In genomic region chr1:175691686-175692245, GRCm38 (mm10) we compare ENCODE assay signal across 8 mouse cellular contexts. TPM values are rescaled to one million over a fixed set of nuclear protein-coding genes. Genes with fewer than 3 reads are reported as not detected.
DNase-seq lines count a peak whose midpoint lies in the region; ATAC-seq and TF ChIP-seq lines count a peak whose summit lies in the region.

No protein-coding gene starts in this region.

- peaks cover 3% of the 10 kb centered on the region for H3K4me1 ChIP-seq in liver, adult 2 months (ENCODE audit: control insufficient read depth, insufficient read depth, low read length)
- H3K4me1 ChIP-seq in hindbrain, embryonic 11.5 days (replicated peaks; ENCODE audit: control insufficient read depth, insufficient read depth, low read length): 0 out of 2 replicates have a peak, but pooled peaks cover 3% of the 10 kb centered on the region

- peak overlapping the region; percentile 75 for H3K4me2 ChIP-seq in hindbrain, embryonic 11.5 days (replicated peaks; ENCODE audit: low read depth, low read length)

- H3K9ac ChIP-seq in liver, adult 2 months (ENCODE audit: low read depth, low read length): peak overlapping the region; percentile 88
- peak overlapping the region; percentile 92 for H3K9ac ChIP-seq in hindbrain, embryonic 11.5 days (ENCODE audit: low read depth, low read length)

- peaks cover 4% of the 10 kb centered on the region; the same call in 1 of the 2 replicates for H3K36me3 ChIP-seq in liver, adult 2 months (ENCODE audit: control insufficient read depth, insufficient read depth, low read length)
- H3K36me3 ChIP-seq in hindbrain, embryonic 11.5 days (ENCODE audit: control insufficient read depth, insufficient read depth, low read length): no peaks in the 10 kb centered on the region; the same call in 1 of the 2 replicates

- peak overlapping the region; percentile 89 for H3K4me3 ChIP-seq in liver, adult 2 months (ENCODE audit: insufficient read depth, low read depth, low read length)
- H3K4me3 ChIP-seq in hindbrain, embryonic 11.5 days (ENCODE audit: low read depth, low read length): peak overlapping the region; percentile 83

- 7% methylated on average over 22 of the region's 22 CpGs for WGBS in liver, adult 2 months
- 2% methylated on average over 22 of the region's 22 CpGs for WGBS in hindbrain, embryonic 11.5 days

- no peak for TF ChIP-seq POLR2A in liver, adult 2 months (IDR thresholded peaks at IDR 0.05; ENCODE audit: extremely low read depth, insufficient read depth, low read length)

- peak; percentile 1; the same call in 1 of the 2 replicates for ATAC-seq in common myeloid progenitor, adult 5-6 weeks (replicated peaks; ENCODE audit: low read depth, poor library complexity, severe bottlenecking)
- no peak for ATAC-seq in hindbrain, embryonic 11.5 days (ENCODE audit: low FRiP score)

- H3K27ac ChIP-seq in liver, adult 2 months (replicated peaks; ENCODE audit: insufficient read depth, low read depth, low read length): no peak overlapping the region
- peak overlapping the region; percentile 82 for H3K27ac ChIP-seq in hindbrain, embryonic 11.5 days (ENCODE audit: low read depth, low read length)

- H3K79me2 ChIP-seq in liver, adult 2 months (ENCODE audit: control insufficient read depth, insufficient read depth, low read length): no peaks in the 10 kb centered on the region

- H3K9me3 ChIP-seq in hindbrain, embryonic 11.5 days (ENCODE audit: control insufficient read depth, low read length): no peaks in the 10 kb centered on the region

- no peaks in the 10 kb centered on the region for H3K27me3 ChIP-seq in liver, adult 2 months (ENCODE audit: control insufficient read depth, insufficient read depth, low read length)
- no peaks in the 10 kb centered on the region for H3K27me3 ChIP-seq in hindbrain, embryonic 11.5 days (ENCODE audit: control insufficient read depth, insufficient read depth, low read length)

- no peak for DNase-seq in liver, adult 2 months (ENCODE audit: extremely low read depth, low read depth, low spot score)
- no peak for DNase-seq in liver
- no peak for DNase-seq in hindbrain, embryonic 11.5 days (ENCODE audit: low spot score)
- DNase-seq in lung, postnatal 14 days: peak; percentile 10
- DNase-seq in adrenal gland, adult 18-20 months (ENCODE audit: low spot score in 2 of 2): no peak
- no peak for DNase-seq in c-Kit-positive CD71-positive TER-119-positive erythroid progenitor cells, embryonic 14.5 days (ENCODE audit: low spot score)
- no peak for DNase-seq in ovary, postnatal 10 days (ENCODE audit: low spot score)

- TF ChIP-seq CTCF in liver, adult 2 months (IDR thresholded peaks at IDR 0.05; ENCODE audit: low read depth, low read length): no peak

RNA-seq across cellular contexts. Expression of gene Opn3, which starts 0.8 kb away (rescaled TPM):
- total RNA-seq in liver, adult 2 months (2014; rRNA removed): 0.18 and 0.40 TPM in 2 replicates
- polyA plus RNA-seq in liver, adult 2 months (2012; rRNA removed): 0.21 and 0.28 TPM in 2 replicates
- total RNA-seq in common myeloid progenitor, adult 5-6 weeks (2017): 1.9 TPM in 1 of 2 replicates, not detected in the other
- 9.2 and 12.4 TPM in 2 replicates for polyA plus RNA-seq in hindbrain, embryonic 11.5 days (2014; fragmentation: Nextera tagmentation; extraction: Ambion mirVana)
- total RNA-seq in adrenal gland, adult 18-20 months (2021): 10 to 100 TPM; 10.1 to 11.3 TPM

RNA-seq across cellular contexts. Expression of gene Chml, which starts 0.9 kb away (rescaled TPM):
- total RNA-seq in liver, adult 2 months (2014; rRNA removed): 1.8 and 2.3 TPM in 2 replicates
- 0.98 and 1.6 TPM in 2 replicates for polyA plus RNA-seq in liver, adult 2 months (2012; rRNA removed)
- 17.8 and 26.8 TPM in 2 replicates for total RNA-seq in common myeloid progenitor, adult 5-6 weeks (2017)
- polyA plus RNA-seq in hindbrain, embryonic 11.5 days (2014; fragmentation: Nextera tagmentation; extraction: Ambion mirVana): 6.4 and 6.7 TPM in 2 replicates
- total RNA-seq in adrenal gland, adult 18-20 months (2021): 1 to 10 TPM; 7.5 to 8.4 TPM

RNA-seq across cellular contexts. Expression of gene Wdr64, which starts 6.6 kb away (rescaled TPM):
- not detected in 2 replicates for total RNA-seq in liver, adult 2 months (2014; rRNA removed)
- polyA plus RNA-seq in liver, adult 2 months (2012; rRNA removed): not detected in 2 replicates
- not detected in 2 replicates for total RNA-seq in common myeloid progenitor, adult 5-6 weeks (2017)
- 0.12 TPM in 1 of 2 replicates, not detected in the other for polyA plus RNA-seq in hindbrain, embryonic 11.5 days (2014; fragmentation: Nextera tagmentation; extraction: Ambion mirVana)
- total RNA-seq in adrenal gland, adult 18-20 months (2021): not detected
